Mouse (Mus musculus): ENCODE measurements around the gene Pakap.
A peak's percentile ranks its signal among the peaks of the same experiment; 100 is the strongest.

The Pakap gene

GRCm38 (mm10) chr4:57916201-57916661, 348.3 kb downstream of the Pakap start, which contains the start of gene D630039A03Rik:
Gene D630039A03Rik, minus strand, starts transcription at chr4:57916297.
- peak; percentile 30 for DNase-seq (ENCODE audit: low read depth)

DNA sequence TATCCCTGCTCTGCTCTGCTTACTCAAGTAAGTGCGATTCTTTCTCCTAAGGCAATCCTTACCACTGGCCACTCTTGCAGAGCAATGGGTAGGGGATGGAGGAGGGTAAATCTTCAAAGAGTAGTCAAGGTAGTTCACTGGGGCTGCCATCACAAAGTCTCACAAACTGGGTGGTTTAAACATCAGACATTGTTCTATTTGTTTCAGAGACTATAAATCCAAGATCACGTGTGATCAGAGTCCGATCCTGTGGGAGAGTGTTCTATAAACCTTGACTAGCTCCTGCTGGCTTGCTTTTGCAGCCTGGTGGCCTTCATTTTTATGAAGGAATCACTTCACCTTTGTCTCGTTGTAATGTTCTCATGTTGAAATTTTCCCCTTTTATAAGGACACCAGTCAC, 348.7 kb downstream of the Pakap start:
- no peak for DNase-seq (ENCODE audit: low read depth)

DNA sequence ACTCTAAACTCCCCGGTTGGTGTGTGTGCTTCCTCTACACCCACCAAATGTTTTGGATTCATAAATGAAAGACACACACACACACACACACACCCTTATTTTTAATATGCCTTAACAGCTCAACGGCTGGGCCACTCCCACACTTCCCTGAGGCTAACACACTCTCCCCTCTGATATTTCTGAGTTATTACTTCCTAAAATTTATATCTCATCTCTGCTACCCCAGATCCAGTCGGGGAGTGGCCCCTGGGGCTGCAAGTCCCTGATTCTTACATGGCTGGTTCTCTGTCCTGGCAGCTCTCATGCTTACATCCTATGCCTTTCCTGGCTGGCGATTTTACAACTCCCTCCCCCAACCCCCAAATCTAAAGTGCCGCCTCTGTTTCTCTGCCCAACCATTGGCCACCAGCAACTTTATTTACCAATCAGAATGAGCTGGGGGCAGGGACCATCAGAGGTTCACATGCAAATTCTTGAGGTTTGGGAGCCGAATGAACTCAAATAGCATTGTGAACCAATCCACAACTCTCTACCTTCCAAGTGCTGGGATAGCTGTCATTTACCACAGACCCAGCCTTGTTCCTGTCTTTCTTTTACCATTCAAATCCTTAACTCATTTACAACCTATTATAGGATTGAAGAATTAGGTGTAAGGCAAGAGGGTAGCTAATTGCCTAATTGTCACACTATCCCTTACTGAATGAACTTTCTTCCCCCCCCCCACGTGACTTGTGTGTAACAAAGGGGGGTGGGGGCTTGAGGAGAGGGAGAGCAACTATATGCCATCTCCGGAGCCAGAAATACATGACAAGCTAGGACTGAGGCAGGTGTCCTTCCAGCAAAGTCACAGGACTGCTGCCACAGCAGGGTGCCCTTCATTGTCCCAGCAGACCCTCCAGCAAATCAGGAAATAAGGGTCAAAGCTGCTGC, 351.8 kb downstream of the Pakap start:
- no peak for DNase-seq (ENCODE audit: low read depth)

DNA sequence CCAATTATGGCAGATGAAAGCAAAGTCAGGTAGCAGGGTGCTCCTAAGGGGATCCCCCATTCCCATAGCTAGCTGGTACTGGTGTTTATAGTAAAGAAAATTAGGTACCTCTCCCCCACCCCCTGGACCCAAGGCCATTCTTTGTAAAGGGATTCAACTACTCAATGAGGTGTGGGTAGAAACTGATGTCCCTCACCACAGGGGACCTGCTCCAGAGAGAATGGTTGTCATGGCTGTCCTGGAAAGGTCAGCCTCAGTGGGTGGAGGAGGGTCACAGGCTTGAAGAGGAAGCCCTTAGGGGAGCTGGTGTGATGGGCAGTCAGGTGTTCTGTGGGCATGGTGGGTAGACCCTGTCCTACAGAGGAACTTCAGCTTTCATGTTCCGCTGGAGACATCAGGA, 352.5 kb downstream of the Pakap start:
- DNase-seq (ENCODE audit: low read depth): no peak

GRCm38 (mm10) chr4:57922171-57922570, 354.2 kb downstream of the Pakap start:
- DNase-seq (ENCODE audit: low read depth): no peak

- DNase-seq (ENCODE audit: low read depth): no peak
Measured at GRCm38 (mm10) chr4:57924556-57925071, 356.6 kb downstream of the Pakap start.

GRCm38 (mm10) chr4:57927464-57928205, 359.7 kb downstream of the Pakap start:
- DNase-seq (ENCODE audit: low read depth): peak; percentile 70

- peak; percentile 50 for DNase-seq (ENCODE audit: low read depth)
Measured at GRCm38 (mm10) chr4:57930559-57931170, 362.7 kb downstream of the Pakap start.

DNA sequence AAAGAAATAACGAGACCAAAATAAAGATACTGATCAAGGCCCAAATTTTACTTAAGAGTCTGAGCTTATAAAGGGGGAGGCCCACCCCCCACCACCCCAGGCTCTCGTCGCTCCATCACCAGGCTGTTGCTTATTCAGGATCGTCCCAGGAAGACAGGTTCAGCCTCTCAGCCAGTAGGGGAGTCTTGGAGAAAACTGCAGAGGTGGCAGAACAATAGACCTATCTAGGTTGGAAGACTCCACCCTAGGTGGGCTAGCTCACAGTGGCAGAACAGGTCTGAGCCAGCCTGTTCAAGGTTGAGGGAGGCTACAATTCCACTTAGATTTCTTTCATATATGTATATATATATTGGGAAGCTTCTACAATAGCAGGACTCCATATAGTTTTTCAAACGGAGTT, 366.2 kb downstream of the Pakap start:
- no peak for DNase-seq (ENCODE audit: low read depth)

- DNase-seq (ENCODE audit: low read depth): no peak
Measured at GRCm38 (mm10) chr4:57937292-57937691, 369.3 kb downstream of the Pakap start.

- DNase-seq (ENCODE audit: low read depth): no peak
Measured at GRCm38 (mm10) chr4:57940631-57941030, 372.7 kb downstream of the Pakap start.

GRCm38 (mm10) chr4:57942892-57943291, 374.9 kb downstream of the Pakap start:
- no peak for DNase-seq (ENCODE audit: low read depth)
